Mouse (Mus musculus) heart, postnatal 36 days (tissue): ENCODE data around the gene Gm28047. TPM values are rescaled to one million over a fixed set of nuclear protein-coding genes. Genes with fewer than 3 reads are reported as not detected.

Experiments
- DNase-seq, 2 experiments: peaks; one replicate each; pipeline ENCODE4 v3.0.0; 2021 to 2022
- intact Hi-C: fragments of 180-260 bp; cut with DNase I; formaldehyde crosslinking; loops from one replicate; pipeline ENCODE4 v1.15.1; 2025
- total RNA-seq, 2 experiments: library from RNA; stranded (reverse); gene quantifications; 2 replicates each; pipeline ENCODE4 v1.2.3; 2021

The Gm28047 gene
- total RNA-seq, 2 experiments from 2014 or later: 0.94 to 1.1 TPM

- no peak for DNase-seq
- intact Hi-C loops: loop anchor here (5.0 kb wide), 1 partner anchor 272 kb away; no protein-coding TSS in a partner anchor
These were observed 105.4 kb downstream of the Gm28047 start for GRCm38 (mm10) chr15:102519211-102520141.

- DNase-seq: no peak
- intact Hi-C loops: loop anchor here (1.0 to 5.0 kb wide), 2 partner anchors 49 to 272 kb away; partner anchors contain the start of gene Pcbp2
These were observed 106.0 kb downstream of the Gm28047 start for GRCm38 (mm10) chr15:102518859-102519201.

DNA sequence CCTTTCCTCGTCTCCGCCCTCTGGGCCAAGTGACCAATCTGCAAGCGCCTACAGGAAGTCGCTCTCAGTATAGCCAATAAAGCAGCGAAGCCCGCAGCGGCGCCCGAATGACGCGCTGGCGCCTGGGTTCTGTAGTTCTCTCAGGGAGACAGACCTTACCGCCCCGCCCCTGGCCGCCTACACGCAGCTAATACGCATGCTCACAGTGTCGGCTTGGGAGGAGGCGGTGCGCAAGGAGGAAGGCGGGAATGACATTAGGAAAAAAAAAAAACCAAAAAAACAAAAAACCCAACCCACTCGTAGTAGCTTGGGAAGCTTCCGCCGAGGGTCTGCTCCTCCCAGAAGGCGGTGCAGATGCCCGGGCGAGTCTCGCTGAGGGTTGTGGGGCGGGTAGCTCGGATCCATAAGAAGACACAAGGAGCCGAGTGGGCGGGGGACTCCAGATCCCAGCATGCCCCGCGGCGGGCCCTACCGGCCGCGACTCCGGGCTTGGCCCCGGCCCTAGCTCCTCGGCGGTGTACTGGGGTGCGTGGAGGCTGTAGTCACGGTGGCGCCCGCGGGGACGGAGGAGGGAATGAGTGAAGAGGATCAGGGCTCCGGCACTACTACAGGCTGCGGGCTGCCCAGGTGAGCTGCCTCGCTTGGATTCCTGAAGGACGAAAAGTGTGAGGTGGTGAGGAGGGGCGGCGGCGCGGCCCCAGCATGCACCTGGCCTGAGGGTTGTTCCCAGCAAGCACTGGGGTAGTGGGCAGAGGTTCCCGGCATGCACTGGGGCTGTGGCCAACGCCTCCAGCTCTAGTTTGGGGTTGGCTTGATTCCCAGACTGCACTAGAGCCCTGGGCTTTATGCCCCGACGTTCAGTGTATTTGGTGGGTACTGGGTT lies 106.7 kb downstream of the Gm28047 start, which contains the start of gene Tarbp2:
Gene Tarbp2, plus strand, starts transcription at position 217 of the 883 bp plus-strand sequence.
- intact Hi-C loops: loop anchor here (1.0 to 5.0 kb wide), 2 partner anchors 48 to 271 kb away; partner anchors contain the start of gene Pcbp2
- DNase-seq: peak; percentile 97 to 98

DNA sequence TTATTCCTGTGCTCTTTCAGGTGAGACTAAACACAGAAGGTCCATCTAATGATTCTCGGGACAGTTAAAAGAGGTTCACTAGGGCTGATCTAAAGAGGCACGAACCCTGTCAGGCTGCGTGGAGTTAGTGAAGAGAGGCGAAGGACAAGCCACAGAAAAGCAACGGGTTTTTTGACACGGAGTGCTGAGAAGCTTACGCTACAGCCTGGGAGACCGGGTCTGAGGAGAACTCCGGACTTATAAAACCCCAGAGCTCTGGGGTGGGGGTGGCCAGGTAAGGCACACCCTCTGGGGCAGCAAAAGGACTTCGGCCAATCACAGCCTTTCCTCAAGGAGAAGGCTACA lies 107.3 kb downstream of the Gm28047 start:
- DNase-seq: no peak
- intact Hi-C loops: loop anchor here (5.0 kb wide), 1 partner anchor 270 kb away; no protein-coding TSS in a partner anchor

GRCm38 (mm10) chr15:102516728-102517404 lies 108.0 kb downstream of the Gm28047 start, which contains the start of gene Map3k12:
Gene Map3k12, minus strand, starts transcription at chr15:102517064.
- intact Hi-C loops: loop anchor here (5.0 kb wide), 1 partner anchor 270 kb away; no protein-coding TSS in a partner anchor
- DNase-seq: peak; percentile 74 to 85

- peak in 1 of 2 experiments; percentile 33 for DNase-seq
- intact Hi-C loops: loop anchor here (5.0 kb wide), 1 partner anchor 269 kb away; no protein-coding TSS in a partner anchor
These were observed 108.6 kb downstream of the Gm28047 start for GRCm38 (mm10) chr15:102516293-102516692.

GRCm38 (mm10) chr15:102515791-102516190 lies 109.1 kb downstream of the Gm28047 start:
- intact Hi-C loops: loop anchor here (5.0 kb wide), 1 partner anchor 268 kb away; no protein-coding TSS in a partner anchor
- no peak for DNase-seq

- intact Hi-C loops: loop anchor here (5.0 kb wide), 1 partner anchor 268 kb away; no protein-coding TSS in a partner anchor
- no peak for DNase-seq
These were observed 109.6 kb downstream of the Gm28047 start for GRCm38 (mm10) chr15:102515261-102515660.

- intact Hi-C loops: loop anchor here (5.0 kb wide), 1 partner anchor 111 kb away; no protein-coding TSS in a partner anchor
- DNase-seq: no peak
These were observed 111.9 kb downstream of the Gm28047 start for GRCm38 (mm10) chr15:102513004-102513403.

DNA sequence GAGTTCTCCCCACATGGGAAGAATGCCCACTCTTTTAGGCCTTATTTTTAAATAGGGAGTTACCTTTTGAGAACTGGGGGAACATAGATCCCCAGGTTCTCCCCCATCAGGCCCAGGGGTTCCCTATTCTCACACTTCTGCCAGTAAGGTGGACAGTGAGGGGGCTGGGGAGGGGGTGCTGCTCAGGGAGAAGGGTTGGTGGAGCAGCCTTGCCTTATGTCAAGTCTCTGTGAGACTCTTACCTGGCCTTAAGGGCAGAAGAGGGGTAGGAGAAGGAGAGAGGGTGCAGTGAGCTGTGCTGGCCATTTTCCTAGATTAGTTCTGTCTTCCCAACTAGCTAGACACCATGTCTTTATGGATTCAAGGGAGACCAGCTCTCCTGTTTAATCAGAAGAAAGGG lies 112.4 kb downstream of the Gm28047 start:
- intact Hi-C loops: loop anchor here (5.0 kb wide), 1 partner anchor 110 kb away; no protein-coding TSS in a partner anchor
- no peak for DNase-seq

DNA sequence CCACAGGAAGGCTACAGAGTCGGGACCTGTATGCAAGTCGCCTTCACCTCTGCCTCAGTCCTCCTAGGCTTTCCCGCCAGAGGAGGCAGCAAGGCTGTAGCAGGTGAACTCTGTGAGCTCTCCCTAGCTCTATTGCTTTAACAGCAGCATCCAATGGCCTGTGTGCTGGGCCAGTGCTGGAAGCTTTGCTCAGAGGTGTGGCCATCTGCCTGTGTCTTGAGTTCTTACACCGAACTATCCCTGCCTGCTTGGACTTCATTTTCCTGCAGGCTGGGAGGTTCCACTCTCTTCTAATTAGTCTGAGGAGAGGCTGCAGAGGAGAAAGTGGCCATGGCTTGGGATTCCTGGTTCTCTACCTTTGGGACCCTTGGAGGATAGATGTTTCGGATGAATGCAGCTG lies 112.9 kb downstream of the Gm28047 start:
- intact Hi-C loops: loop anchor here (5.0 kb wide), 1 partner anchor 110 kb away; no protein-coding TSS in a partner anchor

GRCm38 (mm10) chr15:102511285-102511833 lies 113.5 kb downstream of the Gm28047 start:
- no peak for DNase-seq
- intact Hi-C loops: loop anchor here (5.0 kb wide), 1 partner anchor 109 kb away; no protein-coding TSS in a partner anchor

More for the DNA sequence above, 112.9 kb downstream of the Gm28047 start:
- no peak for DNase-seq

- intact Hi-C loops: loop anchor here (5.0 kb wide), 1 partner anchor 108 kb away; no protein-coding TSS in a partner anchor
These were observed 114.1 kb downstream of the Gm28047 start for GRCm38 (mm10) chr15:102510590-102511284.

DNA sequence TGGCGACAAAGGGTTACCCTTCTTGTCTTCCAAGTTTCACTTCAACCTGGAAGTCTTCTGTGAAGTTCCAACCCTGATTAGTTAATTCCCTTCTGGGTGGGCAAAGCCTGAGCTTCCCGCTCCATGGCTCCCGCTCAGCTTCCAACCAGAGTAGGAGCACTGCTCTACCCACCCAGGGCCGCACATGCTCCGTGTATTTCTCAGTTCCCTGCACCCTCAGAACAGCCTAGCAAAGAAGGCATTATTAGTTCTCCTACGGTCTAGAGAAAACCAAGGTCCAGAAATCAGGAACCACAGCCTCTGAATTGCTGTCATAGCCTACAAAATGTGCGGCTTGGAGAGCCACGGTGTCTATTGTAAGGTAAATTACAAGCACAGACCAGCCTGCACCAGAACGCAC lies 114.8 kb downstream of the Gm28047 start:
- DNase-seq: no peak
- intact Hi-C loops: loop anchor here (5.0 kb wide), 1 partner anchor 108 kb away; no protein-coding TSS in a partner anchor

More at GRCm38 (mm10) chr15:102510590-102511284, 114.1 kb downstream of the Gm28047 start:
- DNase-seq: peak; percentile 73 to 77

DNA sequence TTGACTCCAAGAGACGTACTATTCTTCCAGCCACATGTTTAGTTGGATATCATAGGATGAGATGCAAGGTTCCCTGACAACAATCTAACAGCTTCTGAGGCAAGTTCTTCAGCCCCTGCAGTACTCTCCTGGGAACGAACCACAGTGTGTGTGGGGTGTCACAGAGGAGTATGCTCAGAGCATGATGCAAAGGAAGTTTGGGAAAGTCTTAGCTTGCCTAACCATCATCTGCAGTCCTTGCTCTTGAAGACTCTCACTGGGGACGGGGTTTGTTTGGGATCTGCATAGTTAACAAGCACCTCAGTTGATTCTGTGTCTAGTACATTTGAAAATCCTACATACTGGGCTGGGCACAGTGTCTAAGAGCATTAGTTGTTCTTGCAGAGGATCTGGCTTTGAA lies 116.5 kb downstream of the Gm28047 start:
- intact Hi-C loops: no loop called here
- no peak for DNase-seq

DNA sequence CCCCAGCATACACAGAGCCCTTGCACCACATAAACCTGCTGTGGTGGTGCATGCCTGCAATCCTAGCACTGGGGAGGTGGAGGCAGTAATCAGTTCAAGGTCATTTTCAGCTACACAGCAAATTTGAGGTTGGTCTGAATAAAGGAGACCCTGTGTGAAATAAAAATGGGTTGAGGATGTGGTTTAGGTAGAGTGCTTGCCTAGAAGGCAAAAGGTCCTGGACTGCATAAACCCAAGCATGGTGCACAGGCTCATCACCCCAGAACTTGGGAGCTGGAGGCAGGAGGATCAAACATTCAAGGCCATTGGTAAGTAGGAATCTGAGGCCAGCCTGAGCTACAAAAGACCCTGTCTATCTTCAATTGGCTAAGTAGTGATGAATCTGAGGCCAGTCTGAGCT lies 117.3 kb downstream of the Gm28047 start:
- intact Hi-C loops: no loop called here
- DNase-seq: no peak

GRCm38 (mm10) chr15:102506864-102507263 lies 118.0 kb downstream of the Gm28047 start:
- intact Hi-C loops: no loop called here
- no peak for DNase-seq

DNA sequence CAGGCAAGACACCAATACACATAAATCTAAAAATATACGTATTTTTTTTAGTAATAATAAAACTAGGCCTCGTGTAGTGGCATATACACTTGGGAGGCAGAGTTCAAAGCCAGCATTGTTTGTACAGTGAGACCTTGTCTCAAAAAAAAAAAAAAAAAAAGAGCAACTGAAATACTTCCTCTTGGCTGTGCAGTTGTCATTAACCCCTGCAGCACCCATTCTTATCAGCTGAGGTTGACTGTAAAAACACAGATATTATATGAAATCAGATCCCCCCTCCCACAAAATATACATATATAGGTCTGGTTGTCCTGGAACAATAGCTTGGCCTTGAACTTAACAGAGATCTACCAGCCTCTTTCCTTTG lies 118.4 kb downstream of the Gm28047 start:
- no peak for DNase-seq
- intact Hi-C loops: no loop called here
